Mouse (Mus musculus) cerebellum, postnatal 36 days (tissue): ENCODE measurements around the gene 1600015I10Rik.
A peak's percentile ranks its signal among the peaks of the same experiment; 100 is the strongest.
"Not testable (repeated sequence)": the region's sequence is repeated elsewhere in the genome, so short reads cannot be mapped to it uniquely, and the experiment has no call there.

ENCODE experiments used
- DNase-seq, 2 experiments: peaks; one replicate each; pipeline ENCODE4 v3.0.0; 2021 to 2022; ENCODE audit warnings: mixed read lengths in 2 of 2

The 1600015I10Rik gene

GRCm38 (mm10) chr6:48929595-48929994 lies at the start of gene 1600015I10Rik:
TSS of gene 1600015I10Rik (plus strand) at chr6:48929895.
- no peak for DNase-seq

- DNase-seq = no peak
These were observed 35.5 kb upstream of the 1600015I10Rik start for GRCm38 (mm10) chr6:48894203-48894602.

- no peak for DNase-seq
These were observed 34.5 kb upstream of the 1600015I10Rik start for GRCm38 (mm10) chr6:48894938-48895818.

DNA sequence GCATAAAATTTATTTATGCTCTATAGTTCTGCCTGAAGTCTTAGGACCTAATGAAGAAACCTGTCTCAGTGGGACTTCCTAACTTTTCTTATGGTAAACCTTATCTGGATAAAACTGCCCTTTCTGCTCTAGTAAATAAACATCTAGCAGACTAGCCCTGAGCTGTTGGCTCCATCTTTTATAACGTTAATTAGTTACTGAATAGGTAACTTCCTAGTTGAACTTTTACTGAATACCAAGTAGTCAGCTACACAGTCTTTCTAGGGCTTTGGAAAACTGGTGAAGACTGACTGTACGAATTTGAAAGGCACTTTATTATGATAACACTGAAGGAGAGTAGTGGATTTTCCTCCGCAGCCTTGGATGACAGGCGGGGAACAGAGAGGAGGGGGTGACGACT lies 33.8 kb upstream of the 1600015I10Rik start:
- no peak for DNase-seq

- DNase-seq = no peak
These were observed 32.7 kb upstream of the 1600015I10Rik start for GRCm38 (mm10) chr6:48896956-48897355.

- not testable (repeated sequence) for DNase-seq
These were observed 28.4 kb upstream of the 1600015I10Rik start for GRCm38 (mm10) chr6:48901316-48901715.

- DNase-seq = no peak
These were observed 26.9 kb upstream of the 1600015I10Rik start for GRCm38 (mm10) chr6:48902511-48903406.

GRCm38 (mm10) chr6:48903437-48903836 lies 26.3 kb upstream of the 1600015I10Rik start:
- DNase-seq = no peak

DNA sequence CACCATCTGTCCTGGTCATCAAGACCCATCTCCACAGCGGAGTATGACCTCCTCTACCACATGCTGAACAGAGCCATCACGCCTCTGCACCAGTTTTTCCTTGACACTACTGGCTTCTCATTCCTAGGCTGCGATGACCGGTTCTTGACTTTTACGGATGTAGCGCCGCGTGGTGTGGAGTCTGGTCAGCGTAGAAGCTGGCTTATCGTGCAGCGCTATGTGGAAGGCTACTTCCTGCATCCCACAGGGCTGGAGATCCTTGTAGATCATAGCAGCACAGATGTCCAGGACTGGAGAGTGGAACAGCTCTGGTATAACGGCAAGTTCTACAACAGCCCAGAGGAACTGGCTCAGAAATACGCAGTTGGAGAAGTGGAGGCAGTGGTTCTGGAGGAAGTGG lies 24.1 kb upstream of the 1600015I10Rik start:
- no peak for DNase-seq

DNA sequence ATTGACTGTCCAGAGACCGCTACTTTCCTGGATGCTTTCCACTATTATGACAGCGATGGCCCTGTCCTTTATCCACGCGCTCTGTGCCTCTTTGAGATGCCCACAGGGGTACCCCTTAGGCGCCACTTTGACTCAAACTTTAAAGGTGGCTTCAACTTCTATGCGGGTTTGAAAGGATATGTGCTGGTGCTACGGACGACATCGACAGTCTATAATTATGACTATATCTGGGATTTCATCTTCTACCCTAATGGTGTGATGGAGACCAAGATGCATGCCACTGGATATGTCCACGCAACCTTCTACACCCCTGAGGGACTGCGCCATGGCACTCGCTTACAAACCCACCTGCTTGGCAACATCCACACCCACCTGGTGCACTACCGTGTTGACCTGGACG lies 23.3 kb upstream of the 1600015I10Rik start:
- DNase-seq = no peak

DNA sequence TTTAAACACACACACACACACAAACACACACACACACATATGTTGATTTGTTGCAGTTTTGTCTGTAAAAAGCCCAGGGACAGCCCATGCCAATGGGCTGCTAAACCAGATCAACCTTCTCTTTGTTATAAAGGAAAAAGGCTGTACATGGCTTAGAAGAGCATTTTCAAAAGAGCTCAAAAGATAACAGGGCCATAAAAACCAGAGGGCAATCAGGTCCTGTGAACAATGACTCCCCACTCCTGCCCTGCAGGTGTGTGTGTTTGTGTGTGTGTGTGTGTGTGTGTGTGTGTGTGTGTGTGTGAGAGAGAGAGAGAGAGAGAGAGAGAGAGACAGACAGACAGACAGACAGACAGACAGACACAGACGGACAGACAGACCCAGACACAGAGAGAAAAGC lies 20.5 kb upstream of the 1600015I10Rik start:
- no peak for DNase-seq

GRCm38 (mm10) chr6:48912033-48912432 lies 17.7 kb upstream of the 1600015I10Rik start:
- no peak for DNase-seq

GRCm38 (mm10) chr6:48913587-48913986 lies 16.1 kb upstream of the 1600015I10Rik start:
- DNase-seq = no peak

DNA sequence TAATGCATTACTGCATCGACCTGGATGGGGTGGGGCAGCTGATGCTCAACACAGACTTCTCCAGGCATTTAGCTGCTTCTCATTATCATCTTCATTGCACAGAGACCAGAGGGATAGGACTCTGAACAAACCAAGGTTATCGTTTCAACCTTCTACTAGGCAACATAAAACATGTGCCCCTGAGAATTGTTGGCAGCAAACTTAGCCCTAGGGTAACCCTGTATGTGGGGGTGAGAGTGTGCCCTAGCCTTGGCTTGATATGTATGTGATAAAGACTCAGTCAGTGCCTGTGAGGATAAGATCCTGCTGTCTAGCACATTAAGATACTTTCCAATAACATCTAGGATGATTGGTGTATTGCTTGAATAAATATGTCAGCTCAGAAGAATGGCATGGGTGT lies 19.9 kb downstream of the 1600015I10Rik start:
- no peak for DNase-seq

- DNase-seq = no peak
These were observed 21.0 kb downstream of the 1600015I10Rik start for GRCm38 (mm10) chr6:48950676-48951075.

DNA sequence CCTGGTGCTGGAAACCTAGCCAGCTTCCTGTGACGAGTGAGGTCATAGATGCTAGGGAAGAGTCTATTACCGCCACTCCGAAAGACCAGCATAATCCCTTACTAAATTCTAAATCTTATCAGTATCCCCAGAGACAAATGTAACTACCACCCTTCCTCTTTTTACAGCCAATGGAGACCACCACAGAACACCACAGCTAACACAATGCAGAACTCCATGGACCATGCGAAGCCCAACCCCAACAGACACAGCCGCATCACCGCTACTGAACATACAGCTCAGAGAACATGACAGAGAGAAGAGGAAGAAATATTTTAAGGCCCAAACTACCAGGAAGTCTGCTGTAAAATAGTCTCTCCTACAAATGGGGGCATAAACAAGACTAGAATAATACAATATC lies 21.9 kb downstream of the 1600015I10Rik start:
- no peak for DNase-seq

DNA sequence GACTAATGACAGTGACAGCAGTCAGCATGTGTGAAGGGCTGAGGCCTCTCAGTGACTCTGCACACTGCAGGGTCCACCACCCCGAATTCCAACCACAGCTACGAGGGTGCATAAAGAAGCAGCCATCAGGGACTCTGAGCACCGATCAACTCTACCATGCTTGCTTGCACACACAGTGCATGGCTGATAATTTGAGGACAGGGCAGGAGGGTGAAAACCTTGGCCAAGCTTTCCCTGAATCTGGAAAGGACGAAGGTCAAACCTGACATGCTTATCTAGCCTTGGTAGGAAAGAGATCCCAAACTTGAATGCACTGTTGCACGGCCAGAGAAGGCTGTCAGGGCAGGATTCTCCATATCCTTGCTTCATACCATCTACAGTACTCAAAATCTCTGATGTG lies 23.5 kb downstream of the 1600015I10Rik start:
- no peak for DNase-seq

GRCm38 (mm10) chr6:48954211-48954610 lies 24.5 kb downstream of the 1600015I10Rik start:
- DNase-seq = no peak

DNA sequence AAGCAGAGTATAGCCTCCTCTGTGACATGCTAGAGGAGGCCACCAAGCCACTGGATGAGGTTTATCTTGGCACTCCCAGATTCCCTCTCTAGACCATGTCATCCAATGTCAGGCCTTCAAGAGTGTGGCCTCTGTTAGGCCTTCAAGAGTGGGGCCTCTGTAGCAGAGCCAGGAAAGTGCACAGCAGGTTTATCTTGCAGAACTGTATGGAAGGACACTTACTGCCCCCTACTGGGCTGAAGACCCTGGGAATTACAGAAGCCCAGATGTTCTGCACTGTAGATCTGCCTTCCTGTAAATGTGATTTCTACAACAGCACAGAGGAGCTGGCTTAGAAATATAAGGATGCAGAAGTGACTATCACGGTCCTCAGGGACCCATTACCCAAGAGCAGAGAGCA lies 25.3 kb downstream of the 1600015I10Rik start:
- DNase-seq = no peak

DNA sequence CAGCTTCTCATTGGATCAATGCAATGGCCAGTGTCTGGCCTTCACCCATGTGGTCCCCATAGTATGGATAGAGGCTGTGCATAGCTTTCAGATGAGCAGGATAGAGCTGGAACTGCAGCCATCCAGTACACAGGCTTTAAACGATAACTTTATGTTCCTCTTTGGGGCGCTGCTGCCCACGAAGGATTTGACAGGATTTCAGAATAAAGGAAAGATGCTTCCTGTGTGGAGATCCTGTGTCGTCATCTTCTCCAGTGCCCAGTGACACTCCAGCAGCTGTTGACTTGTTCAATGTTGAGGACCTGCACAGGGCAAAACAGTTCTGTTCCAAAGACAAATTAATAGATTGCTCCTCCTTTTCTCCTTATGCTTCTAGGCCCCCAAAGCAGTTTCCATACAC lies 27.1 kb downstream of the 1600015I10Rik start:
- DNase-seq = no peak

GRCm38 (mm10) chr6:48958053-48958452 lies 28.4 kb downstream of the 1600015I10Rik start:
- DNase-seq = peak in 1 of 2 experiments; percentile 4

- not testable (repeated sequence) for DNase-seq
These were observed 29.5 kb downstream of the 1600015I10Rik start for GRCm38 (mm10) chr6:48959151-48959550.

GRCm38 (mm10) chr6:48966696-48967095 lies 37.0 kb downstream of the 1600015I10Rik start:
- DNase-seq = not testable (repeated sequence)

DNA sequence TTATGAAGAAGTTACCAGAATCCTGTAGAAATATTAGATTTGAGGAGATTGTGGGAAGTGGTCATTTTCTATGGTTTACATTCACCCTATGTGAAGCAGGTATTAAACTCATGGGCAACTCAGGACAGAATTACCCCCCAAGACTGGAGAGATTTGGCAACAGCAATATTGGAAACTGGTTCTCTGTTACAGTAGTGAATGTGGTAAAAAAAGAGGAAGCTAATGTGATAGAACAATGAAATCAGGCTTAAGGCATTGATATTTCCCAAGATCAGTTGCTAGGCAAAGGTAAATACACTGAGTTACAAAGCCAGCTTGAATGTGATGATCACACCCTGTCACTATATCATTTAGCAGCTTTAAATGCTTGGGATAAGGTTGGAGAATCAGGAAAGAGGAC lies 38.2 kb downstream of the 1600015I10Rik start:
- no peak for DNase-seq
